Mouse (Mus musculus): ENCODE measurements at regions not wholly inside any gene's neighbourhood (a gene's known extent, or its start where the extent isn't known, plus 50 kb on each side); places are given as distances from the start of the nearest gene placed in this dataset.

- dilution Hi-C loops (cut with MboI; ENCODE audit: extremely low pct_ligation_motif_present, extremely low pct_unique_long_range_greater_than_20kb, low sequenced_read_pairs) (no loop called here), in situ Hi-C loops (cut with MboI; ENCODE audit: low pct_ligation_motif_present, low pct_unique_long_range_greater_than_20kb, low sequenced_read_pairs) (no loop called here)
- Histone ChIP-seq H3K4me2 (ENCODE audit: insufficient read depth, low read depth, poor library complexity, severe bottlenecking) (peak overlapping the region; percentile 48; the same call in 1 of the 2 replicates), H3K27ac (ENCODE audit: insufficient read depth, low read depth) (peak overlapping the region; percentile 61), H3K36me3 (replicated peaks in 1 of 2; ENCODE audit: control insufficient read depth in 1 of 2, insufficient read depth in 1 of 2, low read length in 1 of 2) (no peaks in the 10 kb centered on the region), H3K27me3 (replicated peaks) (no peaks in the 10 kb centered on the region), H3K9ac (ENCODE audit: insufficient read depth, low read depth) (no peak overlapping the region), H3K9me3 (replicated peaks; ENCODE audit: low read length) (no peaks in the 10 kb centered on the region), H3K4me3 (replicated peaks in 1 of 3; ENCODE audit: low read depth in 2 of 3, low read length in 2 of 3, poor library complexity in 1 of 3) (no peak overlapping the region), H3K4me1 (ENCODE audit: control insufficient read depth in 1 of 2, insufficient read depth in 2 of 2) (peaks cover 21 to 55% of the 10 kb centered on the region in 2 experiments), H3K79me2 (replicated peaks; ENCODE audit: control insufficient read depth, extremely low read depth, insufficient read depth, poor library complexity, severe bottlenecking) (no peaks in the 10 kb centered on the region)
- peak; percentile 81 for DNase-seq (ENCODE audit: extremely low read depth)
- peak; percentile 87; the same call in 1 of the 2 replicates for TF ChIP-seq JUND (conservative IDR thresholded peaks at IDR 0.05; ENCODE audit: low read depth, low read length)
- peak; percentile 98 for TF ChIP-seq ZNF384 (IDR thresholded peaks at IDR 0.05; ENCODE audit: low read depth, low read length)
- TF ChIP-seq USF2 (conservative IDR thresholded peaks at IDR 0.05; ENCODE audit: low read depth, low read length) = no peak
- TF ChIP-seq JUN (IDR thresholded peaks at IDR 0.05; ENCODE audit: insufficient read depth, low read depth, low read length) = peak; percentile 91
- TF ChIP-seq BHLHE40 (IDR thresholded peaks at IDR 0.05; ENCODE audit: low read depth, low read length) = peak; percentile 85
- peak; percentile 72; the same call in 1 of the 2 replicates for TF ChIP-seq MYC (IDR thresholded peaks at IDR 0.05; ENCODE audit: low read depth, low read length)
- peak; percentile 90 for TF ChIP-seq MEF2A (IDR thresholded peaks at IDR 0.05; ENCODE audit: borderline replicate concordance, low read depth, low read length)
- TF ChIP-seq IRF4 (IDR thresholded peaks at IDR 0.05; ENCODE audit: low read depth, low read length) = peak; percentile 87
- TF ChIP-seq CHD2 (IDR thresholded peaks at IDR 0.05; ENCODE audit: low read length) = peak; percentile 70
- TF ChIP-seq RCOR1 (conservative IDR thresholded peaks at IDR 0.05; ENCODE audit: low read depth, low read length) = peak; percentile 92
- 0 out of 2 replicates have a peak, but pooled peaks have one; percentile 54 for TF ChIP-seq MAZ (IDR thresholded peaks at IDR 0.05; ENCODE audit: low read depth, low read length)
- no peak for TF ChIP-seq ZKSCAN1 (IDR thresholded peaks at IDR 0.05; ENCODE audit: borderline replicate concordance, low read depth, low read length)
- peak; percentile 92 for TF ChIP-seq TCF12 (IDR thresholded peaks at IDR 0.05; ENCODE audit: low read depth, low read length)
- TF ChIP-seq UBTF (IDR thresholded peaks at IDR 0.05; ENCODE audit: low read depth, low read length) = no peak
- peak; percentile 40; the same call in 1 of the 2 replicates for TF ChIP-seq SIN3A (IDR thresholded peaks at IDR 0.05; ENCODE audit: low read length)
- peak; percentile 78 for TF ChIP-seq ETS1 (conservative IDR thresholded peaks at IDR 0.05; ENCODE audit: low read depth, low read length)
- peak; percentile 30; the same call in 1 of the 2 replicates for TF ChIP-seq MAX (IDR thresholded peaks at IDR 0.05; ENCODE audit: low read length)
- TF ChIP-seq MAFK (IDR thresholded peaks at IDR 0.05; ENCODE audit: insufficient replicate concordance, low read length) = peak; percentile 66; the same call in 1 of the 2 replicates
- no peak for TF ChIP-seq NRF1 (IDR thresholded peaks at IDR 0.05; ENCODE audit: low read depth, low read length)
- TF ChIP-seq EP300 (IDR thresholded peaks at IDR 0.05; ENCODE audit: low read length) = peak; percentile 97
Observed at GRCm38 (mm10) chr9:69667064-69667533, 93.6 kb downstream of the Foxb1 start.

GRCm38 (mm10) chr9:69664201-69664600 is 96.5 kb downstream of the Foxb1 start:
- no peak for DNase-seq (ENCODE audit: extremely low read depth)
- Histone ChIP-seq H3K9me3 (replicated peaks; ENCODE audit: low read length) (peaks cover 3% of the 10 kb centered on the region), H3K4me3 (replicated peaks in 1 of 3; ENCODE audit: low read depth in 2 of 3, low read length in 2 of 3, poor library complexity in 1 of 3) (no peak overlapping the region), H3K4me1 (ENCODE audit: control insufficient read depth in 1 of 2, insufficient read depth in 2 of 2) (peaks cover 18 to 52% of the 10 kb centered on the region in 2 experiments), H3K79me2 (replicated peaks; ENCODE audit: control insufficient read depth, extremely low read depth, insufficient read depth, poor library complexity, severe bottlenecking) (no peaks in the 10 kb centered on the region), H3K36me3 (replicated peaks in 1 of 2; ENCODE audit: control insufficient read depth in 1 of 2, insufficient read depth in 1 of 2, low read length in 1 of 2) (no peaks in the 10 kb centered on the region), H3K27me3 (replicated peaks) (no peaks in the 10 kb centered on the region), H3K9ac (ENCODE audit: insufficient read depth, low read depth) (no peak overlapping the region), H3K4me2 (ENCODE audit: insufficient read depth, low read depth, poor library complexity, severe bottlenecking) (no peak overlapping the region), H3K27ac (ENCODE audit: insufficient read depth, low read depth) (no peak overlapping the region)
- TF ChIP-seq USF2 (conservative IDR thresholded peaks at IDR 0.05; ENCODE audit: low read depth, low read length) (no peak), NELFE (IDR thresholded peaks at IDR 0.05; ENCODE audit: low read depth, low read length) (no peak), TBP (conservative IDR thresholded peaks at IDR 0.05; ENCODE audit: low read depth, low read length) (no peak), EP300 (IDR thresholded peaks at IDR 0.05; ENCODE audit: low read length) (no peak), POLR2A (IDR thresholded peaks at IDR 0.05; ENCODE audit: low read depth, low read length) (no peak), MAZ (IDR thresholded peaks at IDR 0.05; ENCODE audit: low read depth, low read length) (no peak), USF1 (IDR thresholded peaks at IDR 0.05; ENCODE audit: low read depth, low read length) (no peak), E2F4 (IDR thresholded peaks at IDR 0.05; ENCODE audit: insufficient replicate concordance, low read depth, low read length) (no peak), RAD21 (IDR thresholded peaks at IDR 0.05; ENCODE audit: low read depth, low read length) (no peak), POLR2AphosphoS2 (IDR thresholded peaks at IDR 0.05; ENCODE audit: low read depth, low read length) (no peak), ZNF384 (IDR thresholded peaks at IDR 0.05; ENCODE audit: low read depth, low read length) (no peak), ZMIZ1 (IDR thresholded peaks at IDR 0.05; ENCODE audit: low read depth, low read length) (no peak), BHLHE40 (IDR thresholded peaks at IDR 0.05; ENCODE audit: low read depth, low read length) (no peak), ELF1 (IDR thresholded peaks at IDR 0.05; ENCODE audit: low read depth, low read length) (no peak), IRF4 (IDR thresholded peaks at IDR 0.05; ENCODE audit: low read depth, low read length) (no peak), CHD2 (IDR thresholded peaks at IDR 0.05; ENCODE audit: low read length) (no peak), ZC3H11A (IDR thresholded peaks at IDR 0.05; ENCODE audit: low read depth, low read length) (no peak), MAX (IDR thresholded peaks at IDR 0.05; ENCODE audit: low read length) (no peak), ETS1 (conservative IDR thresholded peaks at IDR 0.05; ENCODE audit: low read depth, low read length) (no peak)
- dilution Hi-C loops (cut with MboI; ENCODE audit: extremely low pct_ligation_motif_present, extremely low pct_unique_long_range_greater_than_20kb, low sequenced_read_pairs) = no loop called here
- in situ Hi-C loops (cut with MboI; ENCODE audit: low pct_ligation_motif_present, low pct_unique_long_range_greater_than_20kb, low sequenced_read_pairs) = no loop called here

All from CH12.LX (cell line).